Mouse (Mus musculus) small intestine, adult 2 months (tissue): Measurements from ENCODE around the gene Slc16a9. TPM values are rescaled to one million over a fixed set of nuclear protein-coding genes. Genes with fewer than 3 reads are reported as not detected.

Experiments used
- H3K27ac ChIP-seq: fragments of 200-500 bp; 2 replicates; pipeline ENCODE4 v1.5.1; 2012; ENCODE audit warnings: low read depth, low read length, control low read depth, inconsistent platforms; ENCODE audit not compliant: insufficient read depth
- H3K27me3 ChIP-seq: fragments of 200-500 bp; 2 replicates; pipeline ENCODE4 v1.6.1; 2012; ENCODE audit warnings: mild to moderate bottlenecking, moderate library complexity, low read length, inconsistent platforms; ENCODE audit not compliant: control insufficient read depth, insufficient read depth
- H3K36me3 ChIP-seq: fragments of 200-500 bp; 2 replicates; pipeline ENCODE4 v1.6.1; 2012; ENCODE audit warnings: mild to moderate bottlenecking, low read length, control low read depth, inconsistent platforms; ENCODE audit not compliant: control insufficient read depth, insufficient read depth
- H3K4me1 ChIP-seq: fragments of 200-500 bp; 2 replicates; pipeline ENCODE4 v1.6.1; 2012; ENCODE audit warnings: low read length, inconsistent platforms, mixed read lengths; ENCODE audit not compliant: control insufficient read depth, insufficient read depth, insufficient read length
- H3K4me3 ChIP-seq: fragments of 200-500 bp; 2 replicates; pipeline ENCODE4 v1.5.1; 2012; ENCODE audit warnings: low read depth, mild to moderate bottlenecking, control low read depth, inconsistent platforms, low read length, moderate library complexity
- CTCF ChIP-seq: fragments of 200-500 bp; IDR thresholded peaks from 2 replicates; pipeline ENCODE4 v1.5.1; 2012; ENCODE audit warnings: low read depth, mild to moderate bottlenecking, control low read depth, inconsistent platforms, low read length, moderate library complexity, mixed read lengths; ENCODE audit not compliant: insufficient replicate concordance, insufficient read length; ENCODE audit errors: extremely low read depth
- POLR2A ChIP-seq: fragments of 200-500 bp; IDR thresholded peaks from 2 replicates; pipeline ENCODE4 v1.6.1; 2012; ENCODE audit warnings: low read depth, mild to moderate bottlenecking, control low read depth, inconsistent platforms, low read length, moderate library complexity
- WGBS: fragments of 180-500 bp; shearing (Covaris S2); methylation state at CpG from one replicate; pipeline ENCODE4 v1.1.7; 2018; 5-methylcytosine and 5-hydroxymethylcytosine counted together
- polyA plus RNA-seq: library from polyadenylated mRNA; depleted of rRNA; stranded (reverse); fragments of >200 nt; gene quantifications from 2 replicates; pipeline ENCODE4 v1.2.3, GENCODE M21; 2012

The Slc16a9 gene
- polyA plus RNA-seq, 1 experiment: 0.35 TPM

- Histone ChIP-seq H3K27me3 (no peaks in the 10 kb centered on the region; the same call in 1 of the 2 replicates), H3K27ac (no peak overlapping the region; the same call in 1 of the 2 replicates), H3K36me3 (no peaks in the 10 kb centered on the region), H3K4me1 (no peaks in the 10 kb centered on the region), H3K4me3 (no peak overlapping the region)
- TF ChIP-seq POLR2A: no peak
- TF ChIP-seq CTCF: no peak
- WGBS: 79% methylated on average over 6 of the region's 6 CpGs
Observed at GRCm38 (mm10) chr10:70250766-70251165, 5.9 kb downstream of the Slc16a9 start.

GRCm38 (mm10) chr10:70254666-70255065, 9.8 kb downstream of the Slc16a9 start:
- H3K4me1 ChIP-seq: no peaks in the 10 kb centered on the region
- no peaks in the 10 kb centered on the region for H3K27me3 ChIP-seq
- no peaks in the 10 kb centered on the region for H3K36me3 ChIP-seq
- no peak for TF ChIP-seq POLR2A
- no peak for TF ChIP-seq CTCF
- no peak overlapping the region for H3K27ac ChIP-seq
- 75% methylated on average over 4 of the region's 4 CpGs for WGBS
- H3K4me3 ChIP-seq: no peak overlapping the region

- Histone ChIP-seq H3K27me3 (no peaks in the 10 kb centered on the region), H3K27ac (no peak overlapping the region), H3K4me3 (no peak overlapping the region), H3K36me3 (no peaks in the 10 kb centered on the region), H3K4me1 (no peaks in the 10 kb centered on the region)
- WGBS: 87% methylated on average over 15 of the region's 15 CpGs
- TF ChIP-seq CTCF (no peak), POLR2A (no peak)
Observed at GRCm38 (mm10) chr10:70255601-70256210, 10.8 kb downstream of the Slc16a9 start.

GRCm38 (mm10) chr10:70257029-70257428, 12.1 kb downstream of the Slc16a9 start:
- H3K4me1 ChIP-seq: no peaks in the 10 kb centered on the region
- H3K27ac ChIP-seq: no peak overlapping the region
- 46% methylated on average over 4 of the region's 4 CpGs for WGBS
- no peaks in the 10 kb centered on the region for H3K27me3 ChIP-seq
- TF ChIP-seq CTCF: no peak
- no peaks in the 10 kb centered on the region for H3K36me3 ChIP-seq
- no peak overlapping the region for H3K4me3 ChIP-seq

- no peaks in the 10 kb centered on the region; the same call in 1 of the 2 replicates for H3K4me1 ChIP-seq
- no peaks in the 10 kb centered on the region for H3K27me3 ChIP-seq
- no peak overlapping the region for H3K4me3 ChIP-seq
- no peaks in the 10 kb centered on the region for H3K36me3 ChIP-seq
- WGBS: 79% methylated on average over 4 of the region's 4 CpGs
- no peak overlapping the region for H3K27ac ChIP-seq
- no peak for TF ChIP-seq POLR2A
- no peak for TF ChIP-seq CTCF
Observed at GRCm38 (mm10) chr10:70260904-70261303, 16.0 kb downstream of the Slc16a9 start.

GRCm38 (mm10) chr10:70262051-70262450, 17.2 kb downstream of the Slc16a9 start:
- no peak for TF ChIP-seq POLR2A
- TF ChIP-seq CTCF: no peak
- Histone ChIP-seq H3K36me3 (no peaks in the 10 kb centered on the region), H3K27ac (peak overlapping the region; percentile 49; the same call in 1 of the 2 replicates), H3K27me3 (no peaks in the 10 kb centered on the region), H3K4me1 (no peaks in the 10 kb centered on the region; the same call in 1 of the 2 replicates), H3K4me3 (no peak overlapping the region)
- 40% methylated on average over 3 of the region's 3 CpGs for WGBS

- WGBS: 72% methylated on average over 4 of the region's 4 CpGs
- no peak overlapping the region for H3K4me3 ChIP-seq
- TF ChIP-seq CTCF (no peak), POLR2A (no peak)
- no peak overlapping the region for H3K27ac ChIP-seq
- peaks cover under 1% of the 10 kb centered on the region; the same call in 1 of the 2 replicates for H3K4me1 ChIP-seq
- H3K27me3 ChIP-seq: no peaks in the 10 kb centered on the region
- no peaks in the 10 kb centered on the region; the same call in 1 of the 2 replicates for H3K36me3 ChIP-seq
Observed at GRCm38 (mm10) chr10:70263681-70264189, 18.8 kb downstream of the Slc16a9 start.
